Mouse (Mus musculus): Measurements from ENCODE around the gene 4930564D02Rik.

- TF ChIP-seq POLR2A (IDR thresholded peaks at IDR 0.05; ENCODE audit: low read depth, low read length) (no peak), CTCF (IDR thresholded peaks at IDR 0.05; ENCODE audit: borderline replicate concordance, insufficient read depth, low read length) (no peak)
These were observed 47.2 kb downstream of the 4930564D02Rik start for GRCm38 (mm10) chr3:105113859-105114258.

Measured in embryonic fibroblast, embryonic 13.5 days (primary cell).